Mouse (Mus musculus): Measurements from ENCODE around the gene Arhgap42.

Arhgap42 gene

DNA sequence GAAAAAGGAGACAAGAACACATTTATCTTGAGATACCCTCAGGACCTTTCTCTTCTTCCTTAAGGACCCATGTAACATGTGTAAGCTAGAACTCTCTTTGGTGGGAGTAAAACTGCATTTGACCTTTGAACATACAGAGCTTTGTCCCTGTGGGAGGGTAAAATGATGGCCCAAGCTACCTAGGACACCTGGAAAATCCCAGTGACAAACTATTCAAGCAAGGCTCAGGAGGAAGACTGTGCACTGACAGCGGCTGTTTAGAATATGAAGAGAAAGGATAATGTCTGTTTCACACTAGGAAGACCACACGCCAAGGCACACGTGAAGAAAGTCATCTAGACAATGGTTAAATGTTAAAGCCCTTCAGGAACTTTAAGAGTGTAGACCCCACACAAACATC lies 211.0 kb downstream of the Arhgap42 start:
- no peak for DNase-seq (ENCODE audit: low spot score in 2 of 2)

- no peak for DNase-seq (ENCODE audit: low spot score in 2 of 2)
Measured at GRCm38 (mm10) chr9:9027445-9027844, 211.5 kb downstream of the Arhgap42 start.

GRCm38 (mm10) chr9:9015108-9015507 lies 223.8 kb downstream of the Arhgap42 start:
- no peak for DNase-seq (ENCODE audit: low spot score in 2 of 2)

- no peak for DNase-seq (ENCODE audit: low spot score in 2 of 2)
Measured at GRCm38 (mm10) chr9:9001170-9001569, 237.7 kb downstream of the Arhgap42 start.

DNA sequence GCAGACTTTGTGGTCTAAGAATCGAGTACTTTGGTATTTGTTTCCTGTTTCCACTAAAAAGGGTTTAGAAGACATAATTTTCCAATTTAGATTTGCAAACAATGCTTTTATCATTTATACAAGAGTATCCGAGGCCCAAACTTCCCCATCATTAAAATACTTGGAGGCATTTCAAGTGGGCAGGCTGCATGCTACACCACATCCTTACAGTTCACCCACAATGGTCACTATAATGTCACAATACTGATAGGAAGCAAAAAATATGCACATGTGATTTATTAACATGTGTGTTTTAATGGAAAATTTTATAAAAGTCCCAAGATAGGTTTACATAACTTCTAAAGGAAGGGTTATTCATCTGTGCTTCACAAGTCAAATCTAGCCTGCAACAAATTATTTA lies 242.4 kb downstream of the Arhgap42 start:
- no peak for DNase-seq (ENCODE audit: low spot score in 2 of 2)

DNA sequence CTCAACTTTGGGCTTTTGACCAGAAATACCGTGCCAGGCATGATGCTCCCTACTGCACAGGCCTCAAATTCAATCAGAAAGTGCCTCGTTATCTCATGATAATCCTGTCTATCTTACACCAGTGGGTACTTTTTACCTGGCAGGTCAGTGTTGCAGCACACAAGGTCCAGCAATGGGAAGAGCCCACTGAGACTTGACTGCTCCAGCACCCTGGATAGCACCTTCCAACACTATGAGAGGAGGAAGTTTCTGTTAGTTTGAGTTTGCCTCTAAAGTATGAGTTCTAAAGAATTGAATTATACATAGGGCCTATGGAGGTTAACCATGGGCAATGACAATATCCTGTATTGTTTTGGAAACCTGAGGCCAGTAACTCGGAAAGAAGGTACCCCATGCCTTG lies 256.6 kb downstream of the Arhgap42 start:
- DNase-seq (ENCODE audit: low spot score in 2 of 2), result no peak

DNA sequence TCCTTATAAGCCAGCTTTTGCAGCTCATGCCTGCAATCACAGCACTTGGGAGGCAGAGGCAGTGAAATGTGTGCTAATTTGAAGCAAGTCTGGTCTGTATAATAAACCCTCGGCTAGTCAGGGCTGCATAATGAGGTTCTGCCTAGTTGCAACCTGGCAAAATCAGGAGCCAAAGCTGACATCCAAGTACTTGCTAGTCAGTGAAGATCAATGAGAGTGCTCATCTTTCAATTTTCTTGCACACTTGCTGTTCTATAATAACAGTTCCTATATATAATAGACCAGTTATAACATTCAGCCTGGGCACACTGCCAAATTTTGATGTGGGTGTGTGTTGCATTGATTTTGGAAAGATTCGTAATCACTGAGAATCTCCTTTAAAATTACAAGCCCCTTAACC lies 261.1 kb downstream of the Arhgap42 start:
- peak; percentile 11 to 24 for DNase-seq (ENCODE audit: low spot score in 2 of 2)

DNA sequence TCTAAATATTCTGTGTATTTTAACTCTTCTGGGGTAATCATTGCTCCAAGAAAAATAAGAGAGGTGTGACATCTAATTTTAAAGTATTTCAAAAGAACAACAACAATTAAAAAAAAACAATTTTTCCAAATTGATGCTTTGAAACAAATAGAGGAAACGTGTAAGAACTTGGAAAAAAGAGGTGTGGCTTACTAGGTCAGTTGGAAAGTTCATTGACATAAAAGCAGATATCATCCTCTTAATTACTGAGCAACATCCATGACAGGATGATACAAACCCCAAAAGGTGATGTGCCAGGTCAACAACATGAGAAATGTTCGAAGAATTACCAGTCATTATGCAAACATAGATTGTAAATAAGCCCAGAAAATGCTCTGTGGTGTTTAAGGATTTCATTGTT lies 267.4 kb downstream of the Arhgap42 start, which contains the start of gene Gm16485:
TSS of gene Gm16485 (plus strand) at position 301 of the 400 bp plus-strand sequence.
- DNase-seq (ENCODE audit: low spot score in 2 of 2), result no peak

GRCm38 (mm10) chr9:8970240-8970639 lies 268.7 kb downstream of the Arhgap42 start:
- DNase-seq (ENCODE audit: low spot score in 2 of 2), result no peak

- peak in 1 of 2 experiments; percentile 16 for DNase-seq (ENCODE audit: low spot score in 2 of 2)
Measured at GRCm38 (mm10) chr9:8964512-8965133, 274.3 kb downstream of the Arhgap42 start.

DNA sequence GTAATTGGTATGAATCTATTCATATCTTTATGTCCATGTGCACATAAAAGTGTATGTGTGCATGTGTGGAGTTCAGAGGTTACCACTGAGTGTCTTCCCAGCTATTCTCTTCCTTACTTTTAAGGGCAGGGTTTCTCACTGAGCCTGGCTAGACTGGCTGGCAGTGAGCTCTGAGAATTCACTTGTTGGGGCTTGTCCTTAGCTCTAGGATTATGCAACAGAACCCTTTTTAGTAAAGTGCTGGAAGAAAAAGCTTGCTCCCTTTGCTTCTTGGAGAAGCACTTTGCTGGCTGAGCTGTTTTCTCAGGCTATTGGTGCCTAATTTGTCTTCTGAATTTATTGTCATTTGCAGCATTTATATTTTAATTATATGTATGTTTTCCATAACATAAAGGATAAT lies 285.6 kb downstream of the Arhgap42 start:
- no peak for DNase-seq (ENCODE audit: low spot score in 2 of 2)

Data from frontal cortex, postnatal 10 days (tissue).